Mouse (Mus musculus) fat pad, adult 2 months (tissue): ENCODE measurements around the gene P4ha1.
A peak's percentile ranks its signal among the peaks of the same experiment; 100 is the strongest.
"Not testable (repeated sequence)": the region's sequence is repeated elsewhere in the genome, so short reads cannot be mapped to it uniquely, and the experiment has no call there.

ENCODE experiments used
- DNase-seq: peaks from one replicate; pipeline ENCODE4 v3.0.0-alpha.2; 2011; ENCODE audit warnings: low read depth, low spot score; ENCODE audit errors: extremely low read depth

P4ha1 gene

DNA sequence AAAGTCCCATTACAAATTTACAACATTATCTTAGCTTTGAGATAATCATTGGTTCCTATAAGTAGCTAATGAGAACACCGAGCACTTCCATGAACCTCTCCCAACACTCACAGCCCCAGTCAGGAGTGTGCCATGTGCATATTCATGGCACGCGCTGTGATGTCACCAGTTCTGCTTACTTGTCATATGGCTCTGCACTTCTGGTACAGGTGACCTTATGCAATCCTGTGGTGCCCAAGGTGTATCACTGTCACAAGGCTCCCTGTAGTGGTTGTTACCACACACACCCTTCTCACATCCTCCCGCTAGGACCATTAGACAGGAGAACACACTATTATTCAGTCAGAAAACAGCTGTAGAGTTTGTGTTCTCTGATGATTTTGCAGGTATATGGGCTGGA is 43.6 kb downstream of the P4ha1 start:
- no peak for DNase-seq

- no peak for DNase-seq
Observed at GRCm38 (mm10) chr10:59367206-59367605, 44.1 kb downstream of the P4ha1 start.

DNA sequence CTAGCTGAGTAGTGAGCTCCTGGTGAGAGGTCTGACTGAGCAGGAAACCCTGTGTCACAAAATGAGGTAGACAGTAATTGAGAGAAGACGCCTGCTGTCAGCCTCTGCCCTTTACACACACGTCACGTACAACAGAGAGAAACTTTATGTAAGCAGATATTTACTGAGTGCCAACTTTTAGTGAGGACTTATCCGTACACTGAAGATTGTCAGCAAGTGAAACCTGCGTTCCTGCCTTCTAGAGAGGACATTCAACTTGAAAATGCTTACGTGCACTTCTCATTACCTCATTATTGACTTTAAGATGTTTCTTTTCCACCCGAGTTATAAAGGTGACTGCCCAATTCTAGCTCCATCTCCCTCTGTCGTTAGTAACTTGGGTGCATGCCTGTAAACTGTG is 45.6 kb downstream of the P4ha1 start:
- no peak for DNase-seq

DNA sequence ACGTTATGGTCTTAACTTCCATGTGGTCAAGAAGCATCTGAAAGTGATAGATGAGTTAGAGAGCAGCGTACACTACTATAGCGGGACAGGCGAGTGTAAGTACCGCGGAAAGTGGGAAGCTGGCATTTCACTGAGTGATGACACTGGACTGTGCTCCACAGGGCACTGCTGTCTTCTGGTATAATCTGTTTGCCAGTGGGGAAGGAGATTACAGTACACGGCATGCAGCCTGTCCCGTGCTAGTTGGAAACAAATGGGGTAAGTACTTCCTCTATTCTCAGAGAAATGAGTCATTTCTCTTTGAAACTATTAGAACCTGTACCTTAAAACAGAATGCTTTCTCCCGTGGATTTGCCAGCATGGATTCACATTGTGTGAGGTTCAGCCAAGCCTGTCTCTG is 46.3 kb downstream of the P4ha1 start:
- no peak for DNase-seq

- peak; percentile 77 for DNase-seq
Observed at GRCm38 (mm10) chr10:59377906-59378305, 54.8 kb downstream of the P4ha1 start.

DNA sequence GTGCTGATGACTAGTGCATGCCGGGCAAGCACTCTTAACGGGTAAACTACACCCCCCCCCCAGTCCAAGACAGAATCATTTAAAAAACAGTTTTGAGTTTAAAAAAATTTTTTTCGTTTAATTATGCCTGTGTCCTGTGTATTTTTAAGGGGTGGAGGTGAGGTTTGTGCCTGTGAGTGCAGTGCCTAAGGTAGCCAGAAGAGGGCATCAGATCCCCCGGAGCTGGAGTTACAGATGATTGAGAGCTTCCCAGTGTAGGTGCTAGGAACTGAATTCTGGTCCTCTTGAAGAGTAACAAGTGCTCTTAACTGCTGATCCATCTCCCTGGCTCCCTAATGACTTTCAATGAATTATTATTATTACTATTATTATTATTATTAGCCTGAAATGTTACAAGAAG is 55.6 kb downstream of the P4ha1 start:
- DNase-seq = no peak

DNA sequence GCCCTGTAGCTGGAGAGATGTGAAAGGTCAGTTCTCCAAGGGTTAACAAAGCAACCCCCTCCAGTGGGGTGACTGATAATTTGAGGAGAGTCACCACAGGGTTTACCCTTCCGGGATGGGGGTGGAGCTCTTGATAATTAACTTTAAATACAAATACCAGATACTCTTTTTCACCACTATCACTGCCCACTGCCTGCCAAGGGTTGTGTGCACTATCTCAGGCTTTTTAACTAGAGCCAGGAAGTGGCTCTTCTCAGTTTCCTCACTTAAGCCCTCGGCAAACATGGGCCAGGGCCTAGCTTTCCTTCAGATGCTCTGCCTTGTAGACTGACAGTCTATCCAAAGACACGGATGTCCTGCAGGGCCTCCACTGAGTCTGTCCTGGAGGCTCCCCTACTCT is 56.8 kb downstream of the P4ha1 start:
- DNase-seq = no peak

GRCm38 (mm10) chr10:59380411-59380821 is 57.3 kb downstream of the P4ha1 start:
- no peak for DNase-seq

- not testable (repeated sequence) for DNase-seq
Observed at GRCm38 (mm10) chr10:59381563-59381962, 58.5 kb downstream of the P4ha1 start.

- DNase-seq = no peak
Observed at GRCm38 (mm10) chr10:59386951-59387350, 63.9 kb downstream of the P4ha1 start.

GRCm38 (mm10) chr10:59389652-59390051 is 66.6 kb downstream of the P4ha1 start:
- DNase-seq = no peak

- DNase-seq = no peak
Observed at GRCm38 (mm10) chr10:59391907-59392306, 68.8 kb downstream of the P4ha1 start.

GRCm38 (mm10) chr10:59395461-59395860 is 72.4 kb downstream of the P4ha1 start, which contains the start of gene Gm10273:
TSS of gene Gm10273 (plus strand) at chr10:59395632.
- not testable (repeated sequence) for DNase-seq

DNA sequence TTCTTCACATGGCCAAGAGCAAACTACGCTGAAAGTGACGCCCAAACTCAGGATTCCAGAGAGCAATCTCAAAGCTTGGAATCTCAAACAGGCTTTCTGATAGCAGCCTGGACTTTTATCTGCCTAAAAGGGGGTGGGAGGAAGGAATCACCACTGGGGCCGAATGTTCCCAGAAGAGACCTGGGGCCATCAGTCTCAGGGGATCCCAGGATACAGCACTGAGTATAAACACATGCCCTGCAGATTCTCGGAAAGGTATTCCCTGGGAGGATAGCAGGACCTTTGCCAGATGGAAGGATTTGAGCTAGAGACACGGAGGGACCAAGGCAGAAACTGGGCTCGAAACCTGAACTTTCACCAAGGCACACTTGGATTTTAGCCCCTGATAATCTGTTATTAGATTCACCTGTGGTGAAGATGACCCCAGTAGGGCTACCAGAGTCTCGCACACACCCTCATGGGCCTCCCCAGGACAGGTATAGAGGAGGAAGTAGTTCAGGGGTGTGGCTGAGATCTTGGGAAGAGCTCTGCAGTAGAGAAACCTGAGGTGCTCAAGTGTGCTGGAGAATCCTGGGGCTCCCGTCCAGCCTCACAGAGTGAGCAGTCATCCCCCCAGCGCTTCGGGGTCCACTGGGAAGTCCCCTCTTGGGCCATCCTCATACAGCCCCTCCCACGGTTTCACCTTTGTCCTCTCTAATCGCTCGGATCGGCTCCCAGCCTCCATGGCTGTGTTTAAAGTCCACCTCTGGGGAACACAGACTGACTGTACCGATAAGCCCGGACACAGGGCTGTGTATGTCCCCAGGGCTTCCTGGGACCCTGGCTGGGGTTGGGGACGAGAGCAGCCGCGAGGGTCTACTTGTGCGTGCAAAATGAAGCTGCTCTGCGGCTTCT is 80.0 kb downstream of the P4ha1 start, which contains the start of gene Pla2g12b:
TSS of gene Pla2g12b (plus strand) at position 762 of the 894 bp plus-strand sequence.
- DNase-seq = no peak

DNA sequence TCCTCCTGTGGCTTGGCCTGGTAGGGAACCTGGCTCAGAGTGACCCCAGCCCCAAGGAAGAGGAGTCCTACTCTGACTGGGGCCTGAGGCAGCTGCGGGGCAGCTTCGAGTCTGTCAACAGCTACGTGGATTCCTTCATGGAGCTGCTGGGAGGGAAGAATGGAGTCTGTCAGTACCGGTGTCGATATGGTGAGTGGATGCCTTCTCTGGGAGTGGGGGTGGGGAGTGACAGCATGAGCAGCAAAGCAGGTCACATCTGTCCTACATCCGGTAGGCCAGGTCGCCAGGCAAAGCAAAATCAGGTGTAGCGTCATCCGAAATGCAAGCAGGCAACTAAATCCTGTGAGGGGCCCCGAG is 80.7 kb downstream of the P4ha1 start:
- no peak for DNase-seq

DNA sequence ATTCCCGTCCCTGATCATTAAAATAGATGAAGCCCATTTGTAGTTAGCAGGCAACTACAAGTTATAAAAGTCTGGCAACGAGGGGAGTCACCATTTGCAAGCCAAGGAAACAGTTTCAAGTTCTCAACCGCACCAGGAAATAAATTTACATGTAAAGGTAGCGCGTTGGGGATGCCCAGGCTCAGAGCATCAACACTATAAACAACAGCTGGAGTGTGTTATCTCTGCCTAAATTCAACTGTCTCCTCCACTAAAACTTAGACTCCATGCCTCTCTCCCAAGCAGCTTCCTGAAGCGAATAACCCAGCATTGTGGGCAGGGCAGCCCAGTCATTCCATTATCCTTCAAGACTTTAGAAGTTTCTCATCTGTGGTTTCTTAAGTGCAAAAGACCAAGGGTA is 85.4 kb downstream of the P4ha1 start:
- DNase-seq = no peak

DNA sequence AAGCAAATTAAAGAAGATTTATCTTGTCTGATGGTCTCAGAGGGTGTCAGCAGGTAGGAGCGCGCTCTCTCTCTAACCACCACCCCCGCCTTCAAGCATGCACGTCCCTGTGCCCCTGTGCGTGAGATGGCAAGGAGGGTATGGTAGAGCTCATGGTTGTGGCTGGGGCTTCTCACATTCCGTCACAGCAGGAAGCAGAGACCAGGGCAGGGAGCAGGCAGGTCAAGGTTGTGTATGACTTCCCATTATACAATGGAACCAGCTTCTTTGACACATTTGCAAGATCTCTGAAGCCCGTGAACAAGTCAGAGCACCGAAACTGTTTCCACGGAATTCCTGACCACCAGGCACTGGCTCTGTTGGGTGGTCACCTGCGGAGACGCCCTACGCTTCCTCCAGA is 87.2 kb downstream of the P4ha1 start:
- DNase-seq = no peak

- no peak for DNase-seq
Observed at GRCm38 (mm10) chr10:59413711-59414110, 90.6 kb downstream of the P4ha1 start.

DNA sequence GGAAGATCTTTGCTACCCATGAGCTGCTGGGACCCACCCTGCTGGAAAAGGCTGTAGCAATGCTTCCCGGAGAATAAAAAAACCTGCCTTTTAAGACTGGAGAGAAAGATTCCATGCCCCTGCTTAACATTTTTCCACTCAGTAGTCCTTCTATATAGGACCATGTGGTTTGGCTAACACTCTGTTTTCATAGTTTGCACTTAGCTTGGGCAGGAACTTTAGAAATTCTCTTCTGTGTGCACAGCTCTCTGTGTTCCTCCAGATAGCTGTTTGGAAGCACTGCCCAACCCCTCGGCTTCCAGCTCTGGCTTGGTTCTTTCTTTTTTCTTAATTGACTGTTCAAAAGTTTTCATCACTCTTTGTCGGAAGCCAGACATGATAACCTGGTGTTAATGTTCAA is 93.5 kb downstream of the P4ha1 start:
- no peak for DNase-seq

DNA sequence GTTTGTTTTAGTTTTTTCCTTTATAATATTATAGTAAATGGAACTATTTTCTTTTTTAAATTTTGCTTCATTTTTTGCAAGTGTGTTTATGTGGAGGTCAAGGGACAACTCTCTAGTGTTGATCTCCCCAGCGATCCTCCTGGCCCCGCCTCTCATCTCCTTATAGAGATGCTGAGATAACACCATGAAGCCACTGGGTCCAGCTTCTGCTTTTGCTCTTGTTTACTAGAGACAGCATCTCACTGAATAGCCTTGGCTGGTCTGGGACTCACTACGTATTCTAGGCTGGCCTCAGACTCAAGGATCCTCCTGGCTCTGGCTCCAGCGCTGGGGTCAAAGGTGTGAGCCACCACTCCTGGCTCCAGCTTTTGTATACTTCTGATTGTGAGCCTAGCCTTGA is 96.4 kb downstream of the P4ha1 start:
- DNase-seq = no peak
